Mouse (Mus musculus) CH12.LX (cell line): ENCODE measurements around the gene Cryz.

Experiments used
- CTCF ChIP-seq, 2 experiments: IDR thresholded peaks in 1 of 2; conservative IDR thresholded peaks in 1 of 2; 2 replicates each; pipeline ENCODE4 v1.5.1; 2011 to 2012; ENCODE audit warnings: low read depth in 2 of 2, low read length in 2 of 2, improper control_type of control experiment in 1 of 2, inconsistent platforms in 1 of 2, mild to moderate bottlenecking in 1 of 2, moderate library complexity in 1 of 2
- JUN ChIP-seq: IDR thresholded peaks from 2 replicates; pipeline ENCODE4 v1.6.1; 2011; ENCODE audit warnings: low read depth, mild to moderate bottlenecking, low read length, improper control_type of control experiment, moderate library complexity; ENCODE audit not compliant: insufficient read depth
- MAFK ChIP-seq: IDR thresholded peaks from 2 replicates; pipeline ENCODE4 v1.6.1; 2011; ENCODE audit warnings: low read length, improper control_type of control experiment; ENCODE audit not compliant: insufficient replicate concordance
- MEF2A ChIP-seq: IDR thresholded peaks from 2 replicates; pipeline ENCODE4 v1.6.1; 2014; ENCODE audit warnings: low read depth, mild to moderate bottlenecking, inconsistent platforms, low read length, improper control_type of control experiment, borderline replicate concordance
- MXI1 ChIP-seq: IDR thresholded peaks from 2 replicates; pipeline ENCODE4 v1.6.1; 2011; ENCODE audit warnings: mild to moderate bottlenecking, low read depth, low read length, improper control_type of control experiment
- POLR2A ChIP-seq: IDR thresholded peaks from 2 replicates; pipeline ENCODE4 v1.6.1; 2011; ENCODE audit warnings: low read depth, mild to moderate bottlenecking, improper control_type of control experiment, low read length
- POLR2AphosphoS2 ChIP-seq: IDR thresholded peaks from 2 replicates; pipeline ENCODE4 v1.6.1; 2011; ENCODE audit warnings: low read depth, low read length, improper control_type of control experiment
- RAD21 ChIP-seq: IDR thresholded peaks from 2 replicates; pipeline ENCODE4 v1.6.1; 2011; ENCODE audit warnings: low read depth, mild to moderate bottlenecking, low read length, improper control_type of control experiment, moderate library complexity
- SMC3 ChIP-seq: IDR thresholded peaks from 2 replicates; pipeline ENCODE4 v1.6.1; 2011; ENCODE audit warnings: low read depth, low read length, improper control_type of control experiment
- TBP ChIP-seq: conservative IDR thresholded peaks from 2 replicates; pipeline ENCODE4 v1.6.1; 2011; ENCODE audit warnings: low read depth, low read length, improper control_type of control experiment
- ZC3H11A ChIP-seq: IDR thresholded peaks from 2 replicates; pipeline ENCODE4 v1.6.1; 2012; ENCODE audit warnings: low read depth, mild to moderate bottlenecking, inconsistent platforms, low read length, improper control_type of control experiment

DNA sequence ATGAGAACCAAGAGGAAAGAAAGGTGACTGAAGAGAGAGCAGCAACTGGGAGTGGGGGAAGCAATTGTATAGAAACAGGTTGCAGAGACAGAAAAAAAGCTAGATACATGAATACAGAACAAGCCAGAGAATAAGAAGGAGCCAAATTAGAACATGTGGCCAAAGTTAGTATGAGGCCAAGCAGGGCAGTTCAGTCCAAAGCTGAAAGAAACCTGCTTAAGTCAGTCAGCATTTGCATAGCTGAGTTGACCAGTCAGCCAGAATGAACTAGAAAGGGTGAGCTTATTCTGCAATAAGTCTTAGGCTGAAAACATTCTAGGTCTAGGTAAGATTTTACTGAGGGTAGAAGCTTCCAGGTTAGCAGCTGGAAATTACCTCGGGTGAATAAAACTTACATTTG, 11.4 kb downstream of the Cryz start:
- TF ChIP-seq MAFK: no peak
- no peak for TF ChIP-seq CTCF (conservative IDR thresholded peaks at IDR 0.05 in 1 of 2, IDR thresholded peaks at IDR 0.05 in 1 of 2; ENCODE audit: low read depth in 2 of 2, low read length in 2 of 2)
- TF ChIP-seq POLR2A: no peak
- TF ChIP-seq RAD21: no peak
- TF ChIP-seq JUN: no peak
- TF ChIP-seq POLR2AphosphoS2: no peak
- no peak for TF ChIP-seq ZC3H11A
- no peak for TF ChIP-seq SMC3
- TF ChIP-seq MEF2A: no peak
- TF ChIP-seq TBP: no peak
- TF ChIP-seq MXI1: no peak
